Mouse (Mus musculus) right cerebral cortex, postnatal 25 days (tissue): ENCODE measurements at regions not wholly inside any gene's neighbourhood (a gene's known extent, or its start where the extent isn't known, plus 50 kb on each side); places are given as distances from the start of the nearest gene placed in this dataset.

Source experiments
- DNase-seq: peaks from one replicate; pipeline ENCODE4 v3.0.0; 2022

- DNase-seq = peak; percentile 16
These were observed 585.4 kb upstream of the Nr5a2 start for GRCm38 (mm10) chr1:137545666-137546065.

GRCm38 (mm10) chr1:137543828-137544227 lies 583.6 kb upstream of the Nr5a2 start:
- DNase-seq = no peak

- no peak for DNase-seq
These were observed 581.2 kb upstream of the Nr5a2 start for GRCm38 (mm10) chr1:137541453-137541852.

- DNase-seq = no peak
These were observed 579.3 kb upstream of the Nr5a2 start for GRCm38 (mm10) chr1:137539424-137540116.

GRCm38 (mm10) chr1:137514750-137515149 lies 554.5 kb upstream of the Nr5a2 start:
- DNase-seq = no peak

GRCm38 (mm10) chr1:137503704-137504422 lies 543.6 kb upstream of the Nr5a2 start:
- no peak for DNase-seq

- DNase-seq = no peak
These were observed 528.0 kb upstream of the Nr5a2 start for GRCm38 (mm10) chr1:137488226-137488625.

GRCm38 (mm10) chr1:137478459-137478858 lies 518.2 kb upstream of the Nr5a2 start:
- no peak for DNase-seq

- DNase-seq = no peak
These were observed 517.0 kb upstream of the Nr5a2 start for GRCm38 (mm10) chr1:137477239-137477638.

GRCm38 (mm10) chr1:137474858-137475257 lies 514.6 kb upstream of the Nr5a2 start:
- no peak for DNase-seq

GRCm38 (mm10) chr1:137473800-137474685 lies 513.8 kb upstream of the Nr5a2 start:
- no peak for DNase-seq

- no peak for DNase-seq
These were observed 504.7 kb upstream of the Nr5a2 start for GRCm38 (mm10) chr1:137464971-137465370.

- DNase-seq = no peak
These were observed 500.9 kb upstream of the Nr5a2 start for GRCm38 (mm10) chr1:137461189-137461588.

GRCm38 (mm10) chr1:137453446-137454208 lies 493.4 kb upstream of the Nr5a2 start:
- DNase-seq = no peak

- DNase-seq = no peak
These were observed 492.5 kb upstream of the Nr5a2 start for GRCm38 (mm10) chr1:137452749-137453148.

- no peak for DNase-seq
These were observed 486.2 kb upstream of the Nr5a2 start for GRCm38 (mm10) chr1:137446497-137446896.

GRCm38 (mm10) chr1:137428110-137428509 lies 467.9 kb upstream of the Nr5a2 start:
- DNase-seq = no peak

GRCm38 (mm10) chr1:137418388-137418787 lies 458.1 kb upstream of the Nr5a2 start:
- DNase-seq = no peak

- DNase-seq = no peak
These were observed 436.5 kb upstream of the Nr5a2 start for GRCm38 (mm10) chr1:137396736-137397135.

GRCm38 (mm10) chr1:137387509-137387908 lies 427.3 kb upstream of the Nr5a2 start:
- DNase-seq = no peak

GRCm38 (mm10) chr1:137378072-137378985 lies 418.1 kb upstream of the Nr5a2 start:
- no peak for DNase-seq

- DNase-seq = no peak
These were observed 416.4 kb upstream of the Nr5a2 start for GRCm38 (mm10) chr1:137376685-137377084.
